Mouse (Mus musculus) regulatory T cell (primary cell): ENCODE measurements around the gene Psmb10.

Experiments used
- in situ Hi-C: fragments of 300-600 bp; cut with MboI, MseI; formaldehyde crosslinking; loops from one replicate; pipeline ENCODE4 v1.15.1; 2025; ENCODE audit warnings: high pct_unique_total_duplicates

Psmb10 gene

DNA sequence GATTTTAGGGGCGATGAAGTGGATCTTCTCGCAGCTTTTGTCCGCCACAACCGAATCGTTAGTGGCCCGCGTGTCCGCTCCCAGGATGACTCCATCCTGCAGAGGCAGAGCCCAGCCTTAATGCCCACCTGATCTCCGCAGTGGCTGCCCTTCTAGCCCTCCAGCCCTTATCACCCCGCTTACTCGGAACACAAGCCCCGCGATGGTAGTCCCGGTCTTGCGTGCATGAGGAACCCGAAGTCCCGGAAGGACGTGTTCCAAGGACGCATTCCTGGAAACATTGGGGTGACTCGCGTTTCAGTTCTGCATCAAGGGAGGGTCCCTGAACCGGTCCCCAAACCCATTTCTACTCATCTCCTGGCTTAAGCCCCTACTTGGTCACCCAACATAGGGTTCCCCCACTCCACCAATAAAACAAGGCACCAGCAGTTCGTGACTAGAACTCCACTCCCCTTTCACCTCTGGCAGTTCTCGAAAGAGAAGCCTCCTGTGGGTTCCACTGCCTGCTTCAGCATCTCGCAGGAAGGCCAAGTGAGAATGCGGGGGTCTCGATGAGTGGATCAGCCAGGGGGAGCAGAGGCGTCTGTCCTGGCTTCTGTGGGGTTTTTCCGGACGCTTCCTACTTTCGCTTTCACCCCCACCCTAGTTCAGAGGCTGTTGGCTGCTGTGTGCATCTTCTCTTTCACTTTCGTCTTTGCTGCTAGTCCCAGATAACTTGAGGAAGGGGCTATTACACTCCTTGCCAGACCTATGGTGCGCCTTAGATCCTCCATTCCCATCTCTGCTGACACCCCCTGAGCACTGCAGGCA lies 543 bp downstream of the Psmb10 start:
- in situ Hi-C loops = loop anchor here (10.0 kb wide), 1 partner anchor 53 kb away; the partner anchor contains the start of gene Edc4

DNA sequence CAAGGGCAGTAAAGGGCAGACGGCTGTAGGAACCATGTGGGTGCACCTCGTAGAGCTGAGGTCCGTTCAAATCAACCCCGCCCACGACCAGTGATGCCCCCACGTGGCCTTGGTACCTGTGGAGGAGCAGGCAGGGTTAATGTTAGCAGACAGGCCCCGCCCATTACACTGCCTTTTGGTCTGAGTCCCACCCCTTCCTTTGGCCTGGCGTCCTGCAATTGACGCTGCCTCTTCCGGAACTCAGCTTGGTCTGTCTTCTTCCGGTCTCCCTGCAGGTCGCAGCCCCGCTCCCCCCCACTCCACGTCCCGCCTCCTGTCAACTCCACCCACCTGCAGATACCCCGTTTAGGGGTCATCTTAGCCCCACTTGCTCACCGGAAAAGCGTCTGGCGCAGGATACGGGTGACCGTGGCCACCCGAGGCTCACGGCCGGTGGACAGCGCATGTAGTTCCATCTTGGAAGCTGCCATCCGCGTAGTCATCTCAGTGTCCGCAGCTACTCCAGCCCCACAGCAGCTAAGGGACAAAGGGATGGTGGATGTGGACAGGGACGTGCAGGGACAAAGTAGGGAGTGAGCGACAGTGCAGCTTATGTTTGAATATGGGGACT lies 1.3 kb downstream of the Psmb10 start:
- in situ Hi-C loops = loop anchor here (10.0 kb wide), 1 partner anchor 52 kb away; the partner anchor contains the start of gene Edc4

GRCm38 (mm10) chr8:105935863-105936603 lies 2.2 kb downstream of the Psmb10 start:
- in situ Hi-C loops = loop anchor here (10.0 kb wide), 1 partner anchor 51 kb away; the partner anchor contains the start of gene Edc4

DNA sequence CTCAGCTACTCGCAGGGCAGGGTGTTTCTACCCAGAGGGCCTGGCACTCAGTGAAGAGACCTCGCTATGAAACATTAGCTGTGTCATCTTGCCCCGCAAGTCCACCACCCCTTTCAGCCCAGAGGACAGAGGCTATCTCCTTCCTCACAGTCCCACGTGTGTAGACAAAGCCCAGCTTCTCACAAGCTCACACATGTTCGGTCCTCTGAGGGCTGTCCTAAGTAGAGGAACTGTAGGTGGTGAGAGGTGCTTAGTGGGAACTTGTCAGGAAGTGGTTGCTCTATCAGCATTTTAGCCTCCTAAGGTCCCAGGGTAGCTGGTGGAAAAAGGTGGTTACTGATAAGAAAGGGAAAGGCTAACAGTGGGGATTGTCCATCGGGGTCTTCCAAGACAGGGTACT lies 3.1 kb downstream of the Psmb10 start:
- in situ Hi-C loops = loop anchor here (10.0 kb wide), 1 partner anchor 50 kb away; the partner anchor contains the start of gene Edc4

DNA sequence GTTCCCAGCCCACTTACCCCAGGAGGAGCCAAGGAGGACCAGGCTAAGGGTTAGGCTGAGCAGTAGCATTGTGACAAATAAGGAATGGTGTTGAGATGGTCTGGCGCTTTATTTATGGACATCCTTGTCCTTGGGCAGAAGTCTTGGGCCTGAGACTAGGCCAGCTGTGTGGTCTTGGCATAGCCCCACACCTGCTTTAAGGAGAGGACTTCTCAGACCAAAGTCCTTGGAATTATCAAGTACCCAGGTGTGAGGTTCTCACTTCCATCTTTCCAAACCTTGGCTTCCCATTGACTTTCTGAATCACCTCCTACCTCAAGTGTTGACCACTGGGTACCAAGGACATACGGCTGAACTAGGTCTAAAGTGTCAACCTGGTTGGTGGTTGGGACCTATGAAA lies 4.5 kb downstream of the Psmb10 start, which contains the start of gene Ctrl:
Gene Ctrl, minus strand, starts transcription at position 101 of the 400 bp plus-strand sequence.
- in situ Hi-C loops = loop anchor here (10.0 kb wide), 1 partner anchor 49 kb away; the partner anchor contains the start of gene Edc4

DNA sequence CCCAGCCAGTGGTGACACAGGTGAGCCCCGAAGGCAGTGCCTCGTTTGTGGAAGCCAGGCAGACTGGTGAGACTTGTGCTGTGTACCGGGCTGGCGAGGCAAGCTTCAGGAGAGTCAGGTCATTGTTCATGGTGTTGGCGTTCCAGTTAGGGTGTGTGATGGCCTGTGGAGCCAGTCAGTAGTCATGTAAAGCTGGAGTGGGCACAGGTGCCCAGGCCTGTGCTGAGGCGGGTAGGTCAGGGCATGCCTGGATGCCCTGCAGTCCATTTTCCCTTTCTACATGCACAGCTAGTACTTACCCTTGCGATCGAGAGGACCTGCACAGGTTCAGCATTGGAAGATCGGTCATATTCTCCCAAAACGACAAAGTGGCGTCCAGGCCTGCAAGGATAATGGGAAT lies 5.7 kb downstream of the Psmb10 start:
- in situ Hi-C loops = loop anchor here (10.0 kb wide), 1 partner anchor 48 kb away; the partner anchor contains the start of gene Edc4

DNA sequence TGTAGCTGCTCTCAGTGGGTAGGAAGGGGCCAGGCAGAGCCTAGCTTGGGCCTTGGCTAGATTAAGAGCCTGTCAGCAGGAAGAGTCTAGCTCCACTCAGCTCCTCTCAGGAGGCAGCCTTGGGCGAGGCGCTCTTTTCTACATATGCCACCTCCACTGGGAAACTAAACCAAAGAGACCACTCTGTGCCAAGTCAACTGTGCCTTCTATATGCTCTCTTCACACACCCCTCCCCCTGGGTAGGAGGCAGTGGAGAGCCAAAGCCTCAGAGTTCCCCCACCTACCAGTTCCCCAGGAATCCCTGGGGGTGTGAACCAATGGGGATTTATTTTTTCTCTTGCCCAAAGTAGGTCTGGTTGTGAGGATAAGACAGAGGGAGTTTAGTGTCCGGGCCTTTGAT lies 7.0 kb downstream of the Psmb10 start:
- in situ Hi-C loops = loop anchor here (10.0 kb wide), 1 partner anchor 46 kb away; the partner anchor contains the start of gene Edc4

DNA sequence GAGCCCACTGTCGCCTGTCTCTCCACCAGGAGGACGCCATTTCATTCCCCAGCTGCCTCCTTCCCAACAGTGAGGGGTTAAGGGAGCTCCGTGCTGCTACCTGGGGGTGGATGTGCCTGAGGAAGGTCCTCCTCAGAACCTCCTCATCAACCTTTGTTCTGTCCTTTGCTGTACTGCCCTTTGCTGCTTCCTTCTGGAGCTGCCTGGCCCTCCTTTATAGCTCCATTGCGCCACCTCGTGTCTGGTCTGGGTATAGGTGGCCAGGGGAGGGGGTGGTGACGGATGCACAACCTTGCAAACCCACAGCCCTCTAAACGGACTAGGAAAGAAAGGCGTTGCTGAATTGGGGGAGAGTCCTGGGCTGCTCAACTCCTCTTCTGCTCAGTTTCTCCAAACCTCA lies 7.6 kb downstream of the Psmb10 start:
- in situ Hi-C loops = loop anchor here (10.0 kb wide), 1 partner anchor 46 kb away; the partner anchor contains the start of gene Edc4

DNA sequence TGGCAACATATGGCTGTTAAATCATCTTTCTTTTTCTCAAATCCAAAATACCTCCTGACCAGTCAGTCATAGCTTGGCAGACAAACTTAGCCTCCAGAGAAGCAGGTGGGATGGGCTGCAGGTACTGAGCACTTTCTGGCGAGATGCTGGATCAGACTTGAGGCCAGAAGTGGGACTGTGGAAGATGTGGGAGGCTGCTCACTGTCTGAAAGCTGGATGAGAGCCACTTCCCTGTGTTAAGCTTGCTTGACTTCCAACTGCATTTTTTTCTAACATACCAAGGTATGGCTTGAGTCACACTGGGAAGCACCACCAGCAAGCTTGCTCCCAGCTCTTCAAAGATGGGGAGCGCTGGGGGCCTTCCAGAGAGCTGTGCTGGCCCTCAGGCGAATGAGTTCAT lies 13.1 kb downstream of the Psmb10 start:
- in situ Hi-C loops = loop anchor here (5.0 to 10.0 kb wide), 2 partner anchors 213 to 1460 kb away; no protein-coding TSS in a partner anchor

GRCm38 (mm10) chr8:105919390-105919789 lies 18.9 kb downstream of the Psmb10 start:
- in situ Hi-C loops = no loop called here

GRCm38 (mm10) chr8:105900941-105901616 lies 37.2 kb downstream of the Psmb10 start:
- in situ Hi-C loops = no loop called here

GRCm38 (mm10) chr8:105900180-105900940 lies 37.9 kb downstream of the Psmb10 start, which contains the start of gene Pskh1:
Gene Pskh1, plus strand, starts transcription at chr8:105900441.
- in situ Hi-C loops = no loop called here

DNA sequence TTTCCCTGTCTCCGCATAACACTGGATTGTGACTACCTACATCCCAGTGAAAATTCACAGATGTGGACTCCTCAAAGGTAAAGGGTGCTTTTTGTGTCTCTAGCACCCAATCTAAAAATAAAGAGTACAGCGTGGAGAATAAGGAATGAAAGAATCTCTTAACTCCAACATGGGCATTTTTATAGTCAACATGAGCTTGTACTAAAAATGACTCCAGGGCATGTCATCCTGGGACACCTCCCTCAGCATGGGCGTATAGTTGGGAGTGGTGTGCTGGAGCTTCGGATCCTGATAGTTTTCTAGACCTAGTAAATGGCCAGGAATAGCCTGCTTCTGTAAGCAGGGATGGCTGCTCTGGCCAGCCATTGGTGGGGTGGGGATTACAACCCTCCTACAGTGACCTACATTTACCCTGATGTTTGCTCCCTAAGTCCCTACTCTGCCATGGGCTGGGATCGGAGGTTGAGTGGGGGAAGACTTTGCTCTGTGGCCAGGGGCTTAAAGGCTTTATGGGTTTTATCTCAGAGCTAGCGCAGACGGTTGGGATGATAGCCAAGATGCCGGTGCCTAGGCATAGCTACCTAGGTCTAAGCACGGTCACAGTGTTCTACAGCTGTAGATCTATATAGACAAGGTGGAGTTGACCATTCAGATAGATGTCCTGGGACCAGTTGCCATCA lies 40.3 kb downstream of the Psmb10 start:
- in situ Hi-C loops = no loop called here

DNA sequence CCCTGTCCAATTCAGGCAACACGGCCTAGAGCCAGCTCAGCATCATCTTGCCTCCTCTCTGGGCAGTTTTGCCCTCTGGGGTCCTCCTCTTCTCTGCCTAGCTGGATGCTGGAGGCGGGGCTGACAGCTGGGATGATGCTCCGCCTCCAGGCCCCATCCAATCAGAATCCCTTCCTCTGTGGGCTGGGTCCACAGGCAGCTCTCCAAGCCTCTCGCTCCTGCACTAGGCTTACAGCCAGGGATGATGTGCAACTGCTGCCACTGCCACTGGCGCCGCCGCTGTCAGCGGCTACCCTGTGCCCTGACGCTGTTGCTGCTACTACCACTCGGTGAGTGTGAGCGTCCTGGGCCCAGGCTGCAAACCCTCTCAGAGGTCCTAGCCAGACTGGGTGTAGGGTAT lies 44.9 kb downstream of the Psmb10 start, which contains the start of gene Nrn1l:
Gene Nrn1l, plus strand, starts transcription at position 229 of the 400 bp plus-strand sequence.
- in situ Hi-C loops = no loop called here

- in situ Hi-C loops = no loop called here
These were observed 45.8 kb downstream of the Psmb10 start for GRCm38 (mm10) chr8:105892432-105892831.

GRCm38 (mm10) chr8:105890870-105891269 lies 47.4 kb downstream of the Psmb10 start:
- in situ Hi-C loops = no loop called here

GRCm38 (mm10) chr8:105889756-105890465 lies 48.3 kb downstream of the Psmb10 start:
- in situ Hi-C loops = loop anchor here (10.0 kb wide), 1 partner anchor 45 kb away; the partner anchor contains the start of genes Ctrl and Psmb10
